Mouse (Mus musculus) olfactory bulb, adult 2 months (tissue): ENCODE measurements around the gene Fndc3b.

ENCODE experiments used
- CTCF ChIP-seq: fragments of 200-500 bp; IDR thresholded peaks from 2 replicates; pipeline ENCODE4 v1.5.1; 2012; ENCODE audit warnings: low read depth, mild to moderate bottlenecking, low read length, moderate library complexity; ENCODE audit not compliant: insufficient read depth
- POLR2A ChIP-seq: fragments of 200-500 bp; IDR thresholded peaks from 2 replicates; pipeline ENCODE4 v1.6.1; 2012; ENCODE audit warnings: mild to moderate bottlenecking, low read depth, low read length, moderate library complexity; ENCODE audit not compliant: insufficient read depth

- TF ChIP-seq CTCF (no peak), POLR2A (no peak)
These were observed 103.3 kb downstream of the Fndc3b start for GRCm38 (mm10) chr3:27607796-27608151.
